Mouse (Mus musculus): ENCODE results near the gene Sema3e. TPM values are rescaled to one million over a fixed set of nuclear protein-coding genes. Genes with fewer than 3 reads are reported as not detected.

The Sema3e gene
- total RNA-seq (2023) = not detected in 2 replicates

GRCm38 (mm10) chr5:14025205-14026124 is at the start of gene Sema3e:
Gene Sema3e (plus strand): TSS chr5:14025276.

Other genes with a start within 250 kb of the Sema3e start
- not detected in 2 replicates for gene Speer3, start 233.7 kb upstream of the Sema3e start, total RNA-seq (2023)

Measured in neutrophil, adult 65 days (primary cell).